ENCODE assay signal across 26 mouse cellular contexts in the genomic region with DNA sequence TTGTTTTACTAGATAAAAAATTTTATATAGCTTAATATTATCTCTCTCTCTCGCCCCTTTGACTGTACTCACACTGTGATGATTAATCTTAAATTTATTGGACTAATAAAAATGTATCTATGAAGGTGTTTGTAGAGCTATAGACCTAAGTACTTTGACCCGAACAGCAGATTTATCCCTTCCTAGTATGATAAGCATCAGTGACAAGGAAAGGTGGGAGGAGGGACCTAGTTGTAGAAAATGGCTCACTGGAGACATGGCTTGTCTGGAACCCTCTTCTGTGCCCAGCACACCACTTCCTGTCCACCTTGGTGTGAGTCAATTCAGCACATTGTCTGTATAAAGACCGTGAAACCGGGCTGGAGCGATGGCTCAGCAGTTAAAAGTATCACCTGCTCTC.
"Had no signal": no experiment of that assay in that cellular context is flagged by ENCODE, and none has a peak within 500 bp of the region (broad histone marks: within the 10 kb centered on the region; RNA-seq: fewer than 3 reads in every experiment).

No protein-coding gene starts in this region.

- ATAC-seq: hindbrain, embryonic 16.5 days; inflammation-experienced regulatory T-cells, adult 6 months; liver, postnatal 0 days had no signal

- H3K27ac ChIP-seq: gastrocnemius, adult 2 months; heart, embryonic 10.5 days; hindbrain, embryonic 10.5 days; hindbrain, embryonic 12.5 days; hindbrain, embryonic 14.5 days; limb, embryonic 10.5 days; limb, embryonic 12.5 days; liver, embryonic 13.5 days; liver, embryonic 15.5 days had no signal

- H3K4me2 ChIP-seq: heart, embryonic 12.5 days; hindbrain, embryonic 12.5 days; hindbrain, embryonic 14.5 days; limb, embryonic 12.5 days; liver, embryonic 11.5 days; liver, embryonic 13.5 days; liver, embryonic 15.5 days had no signal

- H3K27me3 ChIP-seq: heart, embryonic 12.5 days; hindbrain, embryonic 12.5 days; limb, embryonic 12.5 days; liver, embryonic 13.5 days; liver, embryonic 15.5 days had no signal

- DNase-seq: gastrocnemius, adult 2 months; gastrocnemius, postnatal 10 days; gastrocnemius, postnatal 25 days; heart, postnatal 10 days; heart, postnatal 4 days; kidney, adult 18-20 months; kidney, adult 8-10 months; kidney, postnatal 10 days; kidney, postnatal 25 days; kidney, postnatal 4 days; layer of hippocampus, adult 9-11 months; layer of hippocampus, postnatal 36 days; liver; liver, embryonic 13.5 days; liver, postnatal 0 days had no signal

- H3K4me1 ChIP-seq: heart, embryonic 10.5 days; heart, embryonic 12.5 days; hindbrain, embryonic 10.5 days; hindbrain, embryonic 12.5 days; limb, embryonic 10.5 days; limb, embryonic 12.5 days had no signal

- H3K4me3 ChIP-seq: gastrocnemius, adult 2 months; heart, embryonic 10.5 days; heart, embryonic 12.5 days; hindbrain, embryonic 10.5 days; hindbrain, embryonic 12.5 days; limb, embryonic 10.5 days; limb, embryonic 12.5 days; liver, embryonic 13.5 days; liver, embryonic 15.5 days had no signal

- H3K9me3 ChIP-seq: heart, embryonic 10.5 days; hindbrain, embryonic 12.5 days; liver, embryonic 13.5 days; liver, embryonic 15.5 days had no signal

- H3K9ac ChIP-seq: heart, embryonic 12.5 days; hindbrain, embryonic 12.5 days; hindbrain, embryonic 14.5 days; limb, embryonic 12.5 days; liver, embryonic 13.5 days; liver, embryonic 15.5 days; liver, postnatal 0 days had no signal
